Mouse (Mus musculus): ENCODE data around the gene Ube2h.

- no peak for TF ChIP-seq CTCF (conservative IDR thresholded peaks at IDR 0.05; ENCODE audit: insufficient read depth, insufficient read length, low read depth, low read length)
- no peak for TF ChIP-seq POLR2A (IDR thresholded peaks at IDR 0.05; ENCODE audit: low read depth, low read length)
These were observed 66.3 kb downstream of the Ube2h start for GRCm38 (mm10) chr6:30238079-30238478.
